Mouse (Mus musculus) Patski (cell line): ENCODE data around the gene 1700001O22Rik. TPM values are rescaled to one million over a fixed set of nuclear protein-coding genes. Genes with fewer than 3 reads are reported as not detected.

Experiments
- ATAC-seq: fragments of 100-300 bp; one replicate; pipeline ENCODE4 v1.8.0; 2021
- CTCF ChIA-PET: fragments of 350-600 bp; sonication (Branson Sonifier 250); formaldehyde crosslinking; loops from one replicate; lab custom pipeline; 2022; ENCODE audit warnings: inconsistent platforms; lab: Charles Lee
- POLR2A ChIA-PET: fragments of 350-600 bp; sonication (Branson Sonifier 250); formaldehyde crosslinking; loops from one replicate; lab custom pipeline; 2022; ENCODE audit warnings: antibody characterized with exemption, inconsistent platforms; lab: Charles Lee
- DNase-seq: peaks from one replicate; pipeline ENCODE4 v3.0.0-alpha.2; 2011; ENCODE audit warnings: low read depth, low spot score
- H3K27me3 ChIP-seq: fragments of 371-371 bp; one replicate; pipeline ENCODE4 v1.5.1; 2021
- CTCF ChIP-seq: fragments of 100-300 bp; IDR thresholded peaks from one replicate; pipeline ENCODE4 v1.5.1; 2021
- in situ Hi-C: fragments of 300-500 bp; cut with MboI; formaldehyde crosslinking; loops from 3 replicates; pipeline ENCODE4 v1.11.1; 2018; ENCODE audit warnings: low pct_unique_long_range_greater_than_20kb, mixed read lengths
- polyA plus RNA-seq: library from polyadenylated mRNA; unstranded; gene quantifications from one replicate; pipeline ENCODE4 v1.2.3, GENCODE M21; 2021

The 1700001O22Rik gene
- polyA plus RNA-seq, 1 experiment from 2014 or later: 9.9 TPM

- no peak for DNase-seq
- in situ Hi-C loops: no loop called here
- no peaks in the 10 kb centered on the region for H3K27me3 ChIP-seq
- CTCF ChIA-PET: no interaction called here
- no peak for ATAC-seq
- POLR2A ChIA-PET: interaction anchor here (0.7 to 1.7 kb wide), 2 partner anchors 10 to 1979 kb away, joined by 4 to 5 read pairs; no protein-coding TSS in a partner anchor
- no peak for TF ChIP-seq CTCF
These were observed 20.1 kb downstream of the 1700001O22Rik start for GRCm38 (mm10) chr2:30783346-30783745.

DNA sequence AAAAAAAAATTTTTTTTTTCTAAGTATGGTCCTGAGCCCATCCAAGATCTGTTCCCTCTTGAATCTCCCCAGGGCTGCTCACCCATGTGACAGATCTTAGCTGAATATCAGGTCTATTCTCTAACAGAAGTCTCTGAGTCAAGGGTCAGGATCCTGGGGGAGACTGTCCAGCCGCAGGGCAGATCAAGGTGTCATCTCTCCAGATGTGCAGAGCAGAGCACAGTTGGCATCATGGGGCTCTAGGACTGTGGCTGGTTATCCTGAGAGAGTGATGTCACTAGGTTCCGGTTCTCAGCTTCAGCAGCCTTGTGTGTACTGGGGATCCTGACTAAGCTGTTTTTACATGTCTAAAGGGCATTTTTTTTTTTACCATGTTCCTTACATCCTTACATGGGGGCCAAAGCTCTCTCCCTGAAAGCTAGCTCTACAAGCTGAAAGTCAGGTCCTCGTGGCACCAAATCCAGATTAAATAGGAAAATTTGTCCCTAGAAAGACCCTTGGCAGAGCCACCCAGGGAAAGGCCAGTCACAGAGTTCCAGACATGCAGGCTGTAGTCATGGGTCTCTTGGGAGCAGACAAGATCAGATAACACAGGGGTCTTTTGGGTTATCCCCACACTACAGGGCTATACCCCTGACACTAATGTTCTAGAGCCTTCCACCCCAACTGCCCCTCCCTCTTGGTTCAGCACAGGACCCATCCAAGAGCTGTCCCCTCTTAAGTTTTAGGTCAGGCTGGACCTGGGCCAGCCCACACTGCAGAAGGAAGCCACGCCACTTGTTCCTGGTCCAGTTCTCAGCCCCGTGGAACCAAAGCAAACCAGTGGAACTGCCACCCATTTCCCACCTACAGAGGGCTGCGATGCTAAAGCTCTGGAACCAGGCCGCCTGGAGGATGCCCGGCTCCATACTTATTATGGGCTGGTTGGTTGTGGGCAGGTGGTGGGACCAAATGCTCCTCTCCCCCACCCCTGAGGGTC is 20.9 kb downstream of the 1700001O22Rik start:
- in situ Hi-C loops: no loop called here
- TF ChIP-seq CTCF: no peak

GRCm38 (mm10) chr2:30779241-30779640 is 24.2 kb downstream of the 1700001O22Rik start:
- DNase-seq (peak; percentile 73), ATAC-seq (peak; percentile 33)
- TF ChIP-seq CTCF: no peak

More for the DNA sequence above, 20.9 kb downstream of the 1700001O22Rik start:
- DNase-seq (no peak), ATAC-seq (no peak)
- ChIA-PET POLR2A (interaction anchor here (0.7 to 1.7 kb wide), 2 partner anchors 11 to 1980 kb away, joined by 4 to 5 read pairs; no protein-coding TSS in a partner anchor), CTCF (interaction anchor here (1.0 kb wide), 1 partner anchor 346 kb away, joined by 3 read pairs; no protein-coding TSS in a partner anchor)
- no peaks in the 10 kb centered on the region for H3K27me3 ChIP-seq

GRCm38 (mm10) chr2:30778235-30778634 is 25.2 kb downstream of the 1700001O22Rik start:
- no peak for DNase-seq
- no peaks in the 10 kb centered on the region for H3K27me3 ChIP-seq
- POLR2A ChIA-PET: interaction anchor here (1.0 to 1.2 kb wide), 2 partner anchors 13 to 35 kb away, joined by 3 to 5 read pairs; no protein-coding TSS in a partner anchor
- TF ChIP-seq CTCF: no peak
- ATAC-seq: no peak
- in situ Hi-C loops: no loop called here
- CTCF ChIA-PET: no interaction called here

More at GRCm38 (mm10) chr2:30779241-30779640, 24.2 kb downstream of the 1700001O22Rik start:
- ChIA-PET POLR2A (interaction anchor here (1.2 to 1.4 kb wide), 2 partner anchors 15 to 36 kb away, joined by 3 to 5 read pairs; no protein-coding TSS in a partner anchor), CTCF (no interaction called here)
- H3K27me3 ChIP-seq: no peaks in the 10 kb centered on the region
- in situ Hi-C loops: no loop called here

- POLR2A ChIA-PET: interaction anchor here (0.5 to 1.0 kb wide), 3 partner anchors 12 to 308 kb away, joined by 3 to 4 read pairs (median 3); no protein-coding TSS in a partner anchor
- H3K27me3 ChIP-seq: no peaks in the 10 kb centered on the region
- no peak for TF ChIP-seq CTCF
- CTCF ChIA-PET: no interaction called here
- no peak for ATAC-seq
- no peak for DNase-seq
- in situ Hi-C loops: no loop called here
These were observed 26.2 kb downstream of the 1700001O22Rik start for GRCm38 (mm10) chr2:30777266-30777665.

DNA sequence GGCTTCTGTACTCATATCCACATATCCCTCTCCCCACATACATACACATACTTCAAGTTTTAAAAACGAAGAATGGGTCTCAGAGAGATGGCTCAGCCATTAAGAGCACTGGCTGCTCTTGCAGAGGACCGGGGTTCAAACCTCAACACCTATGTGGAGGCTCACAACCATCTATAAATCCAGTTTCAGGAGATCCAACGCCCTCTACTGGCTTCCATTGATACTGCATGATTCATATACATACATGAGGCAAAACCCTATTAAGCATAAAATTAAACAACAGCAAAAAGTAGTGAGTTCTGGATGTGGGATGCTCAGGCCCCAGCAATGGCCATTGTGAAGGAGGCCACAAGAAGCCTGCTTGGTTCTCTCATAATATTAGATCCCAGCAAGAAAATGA is 27.5 kb downstream of the 1700001O22Rik start:
- POLR2A ChIA-PET: no interaction called here
- ATAC-seq: no peak
- TF ChIP-seq CTCF: no peak
- DNase-seq: no peak
- in situ Hi-C loops: no loop called here
- CTCF ChIA-PET: interaction anchor here (1.2 kb wide), 1 partner anchor 15 kb away, joined by 3 read pairs; no protein-coding TSS in a partner anchor
- no peaks in the 10 kb centered on the region for H3K27me3 ChIP-seq

GRCm38 (mm10) chr2:30773313-30774005 is 30.0 kb downstream of the 1700001O22Rik start:
- H3K27me3 ChIP-seq: no peaks in the 10 kb centered on the region
- POLR2A ChIA-PET: interaction anchor here (2.4 kb wide), 1 partner anchor 57 kb away, joined by 9 read pairs; no protein-coding TSS in a partner anchor
- TF ChIP-seq CTCF: no peak
- no peak for DNase-seq
- no peak for ATAC-seq
- in situ Hi-C loops: no loop called here
- CTCF ChIA-PET: interaction anchor here (1.5 kb wide), 1 partner anchor 17 kb away, joined by 3 read pairs; no protein-coding TSS in a partner anchor

GRCm38 (mm10) chr2:30772581-30773312 is 30.7 kb downstream of the 1700001O22Rik start:
- ChIA-PET POLR2A (interaction anchor here (2.4 kb wide), 1 partner anchor 56 kb away, joined by 9 read pairs; no protein-coding TSS in a partner anchor), CTCF (interaction anchor here (1.5 kb wide), 1 partner anchor 18 kb away, joined by 3 read pairs; no protein-coding TSS in a partner anchor)
- no peak for DNase-seq
- no peak for TF ChIP-seq CTCF
- in situ Hi-C loops: no loop called here
- no peaks in the 10 kb centered on the region for H3K27me3 ChIP-seq
- ATAC-seq: no peak

GRCm38 (mm10) chr2:30771806-30772460 is 31.5 kb downstream of the 1700001O22Rik start:
- no peaks in the 10 kb centered on the region for H3K27me3 ChIP-seq
- in situ Hi-C loops: no loop called here
- ChIA-PET CTCF (no interaction called here), POLR2A (interaction anchor here (2.4 kb wide), 1 partner anchor 55 kb away, joined by 9 read pairs; no protein-coding TSS in a partner anchor)
- ATAC-seq (no peak), DNase-seq (no peak)
- no peak for TF ChIP-seq CTCF
